8 mouse cellular contexts compared by ENCODE assay signal in genomic region chr6:116106967-116107470, GRCm38 (mm10).
DNase-seq lines count a peak whose midpoint lies in the region; ATAC-seq and TF ChIP-seq lines count a peak whose summit lies in the region.

No protein-coding gene starts in this region.

- WGBS in embryonic facial prominence, embryonic 12.5 days = 5% methylated on average over 6 of the region's 6 CpGs
- WGBS in intestine, embryonic 14.5 days = 12% methylated on average over 6 of the region's 6 CpGs

- peak overlapping the region; percentile 60 for H3K4me3 ChIP-seq in left cerebral cortex, adult 2 months
- H3K4me3 ChIP-seq in embryonic facial prominence, embryonic 12.5 days = peak overlapping the region; percentile 57
- peak overlapping the region; percentile 48 for H3K4me3 ChIP-seq in intestine, embryonic 14.5 days (ENCODE audit: low read depth, low read length)
- peak overlapping the region; percentile 37 for H3K4me3 ChIP-seq in myocyte

- H3K4me1 ChIP-seq in embryonic facial prominence, embryonic 12.5 days = no peaks in the 10 kb centered on the region
- H3K4me1 ChIP-seq in intestine, embryonic 14.5 days (replicated peaks; ENCODE audit: control insufficient read depth, insufficient read depth, low read length) = peaks cover 7% of the 10 kb centered on the region; the same call in 1 of the 2 replicates

- peak overlapping the region; percentile 62 for H3K9ac ChIP-seq in embryonic facial prominence, embryonic 12.5 days
- H3K9ac ChIP-seq in intestine, embryonic 14.5 days (ENCODE audit: low read length) = peak overlapping the region; percentile 45

- H3K79me2 ChIP-seq in myocyte (ENCODE audit: control insufficient read depth, insufficient read depth) = peaks cover 16% of the 10 kb centered on the region

- TF ChIP-seq POLR2A in myocyte (IDR thresholded peaks at IDR 0.05; ENCODE audit: insufficient read length, low read depth) = no peak

- H3K27me3 ChIP-seq in embryonic facial prominence, embryonic 12.5 days = no peaks in the 10 kb centered on the region
- H3K27me3 ChIP-seq in intestine, embryonic 14.5 days (replicated peaks; ENCODE audit: control insufficient read depth, insufficient read depth, low read length) = no peaks in the 10 kb centered on the region
- no peaks in the 10 kb centered on the region for H3K27me3 ChIP-seq in myocyte (ENCODE audit: control insufficient read depth, insufficient read depth, insufficient read length)

- peak overlapping the region; percentile 51; the same call in 1 of the 2 replicates for H3K27ac ChIP-seq in left cerebral cortex, adult 2 months
- H3K27ac ChIP-seq in embryonic facial prominence, embryonic 12.5 days = peak overlapping the region; percentile 80
- 0 out of 2 replicates have a peak overlapping the region, but pooled peaks have one; percentile 27 for H3K27ac ChIP-seq in intestine, embryonic 14.5 days (ENCODE audit: low read depth)

- TF ChIP-seq CTCF in left cerebral cortex, adult 2 months (IDR thresholded peaks at IDR 0.05) = no peak

- no peaks in the 10 kb centered on the region for H3K9me3 ChIP-seq in embryonic facial prominence, embryonic 12.5 days
- no peaks in the 10 kb centered on the region for H3K9me3 ChIP-seq in intestine, embryonic 14.5 days (ENCODE audit: control insufficient read depth, low read length)

- no peaks in the 10 kb centered on the region for H3K36me3 ChIP-seq in embryonic facial prominence, embryonic 12.5 days
- no peaks in the 10 kb centered on the region for H3K36me3 ChIP-seq in intestine, embryonic 14.5 days (ENCODE audit: control insufficient read depth, insufficient read depth, low read length)
- H3K36me3 ChIP-seq in myocyte (ENCODE audit: control insufficient read depth, insufficient read depth) = no peaks in the 10 kb centered on the region

- no peak overlapping the region for H3ac ChIP-seq in myocyte (ENCODE audit: control insufficient read depth, insufficient read length)

- intact Hi-C loops in left cerebral cortex, adult 2 months (cut with DNase I) = loop anchor here (5.0 kb wide), 1 partner anchor 80 kb away; no protein-coding TSS in a partner anchor
- intact Hi-C loops in left cerebral cortex, postnatal 4 days (cut with DNase I) = no loop called here

- peak overlapping the region; percentile 90 for H3K4me2 ChIP-seq in embryonic facial prominence, embryonic 12.5 days (replicated peaks)
- peak overlapping the region; percentile 89 for H3K4me2 ChIP-seq in intestine, embryonic 14.5 days (ENCODE audit: low read length)
- H3K4me2 ChIP-seq in myocyte (ENCODE audit: low read depth) = peak overlapping the region; percentile 90

- no peak for ATAC-seq in embryonic facial prominence, embryonic 12.5 days (ENCODE audit: insufficient number of reproducible peaks, insufficient read depth, low FRiP score, low TSS enrichment)
- no peak for ATAC-seq in intestine, embryonic 14.5 days (replicated peaks; ENCODE audit: low FRiP score, low TSS enrichment, low read depth)

- DNase-seq in left cerebral cortex, adult 2 months (ENCODE audit: extremely low spot score in 1 of 2, low spot score in 2 of 2) = no peak
- no peak for DNase-seq in left cerebral cortex, postnatal 4 days
- no peak for DNase-seq in intestine, embryonic 14.5 days (ENCODE audit: low spot score)
- no peak for DNase-seq in urinary bladder, postnatal 36 days (ENCODE audit: low spot score in 2 of 2)
- DNase-seq in adrenal gland, postnatal 4 days (ENCODE audit: low spot score in 2 of 2) = no peak
- DNase-seq in right cerebral cortex, adult 18-20 months = no peak

TF ChIP-seq in myocyte, 11 proteins besides CTCF, POLR2A, EP300 and RAD21:
- TF ChIP-seq SRF (IDR thresholded peaks at IDR 0.05; ENCODE audit: control insufficient read depth, insufficient read length, low read depth) (no peak), TCF3 (IDR thresholded peaks at IDR 0.05; ENCODE audit: insufficient read length, low read depth) (no peak), MYOD1 (IDR thresholded peaks at IDR 0.05; ENCODE audit: control insufficient read depth in 1 of 3, insufficient read length in 2 of 3, low read depth in 2 of 3) (no peak), CEBPB (IDR thresholded peaks at IDR 0.05; ENCODE audit: insufficient read depth, poor library complexity, severe bottlenecking) (no peak), REST (IDR thresholded peaks at IDR 0.05; ENCODE audit: insufficient read depth, insufficient read length) (no peak), POLR2AphosphoS2 (IDR thresholded peaks at IDR 0.05; ENCODE audit: insufficient read length, low read depth) (no peak), USF1 (IDR thresholded peaks at IDR 0.05; ENCODE audit: low read depth) (no peak), E2F4 (IDR thresholded peaks at IDR 0.05; ENCODE audit: insufficient read depth) (no peak), MYOG (IDR thresholded peaks at IDR 0.05; ENCODE audit: control insufficient read depth in 1 of 3, insufficient read depth in 1 of 3, insufficient read length in 2 of 3, low read depth in 2 of 3) (no peak), MAX (IDR thresholded peaks at IDR 0.05; ENCODE audit: low read depth) (no peak), TCF12 (IDR thresholded peaks at IDR 0.05; ENCODE audit: insufficient read depth, poor library complexity, severe bottlenecking) (no peak)

Comparison
In these comparisons a context has a peak if more than half of its experiments do, and no peak if none do; other contexts are left out.
1. H3K27ac ChIP-seq: peak in every context shown above with its lines; median percentile 80 in embryonic facial prominence, embryonic 12.5 days; 51 in left cerebral cortex, adult 2 months; 27 in intestine, embryonic 14.5 days.